Mouse (Mus musculus) heart, embryonic 11.5 days (tissue): Measurements from ENCODE around the gene D630003M21Rik. TPM values are rescaled to one million over a fixed set of nuclear protein-coding genes. Genes with fewer than 3 reads are reported as not detected.

Experiments
- ATAC-seq: fragments of 200-750 bp; cut with Nextera tagmentation; replicated peaks from 2 replicates; pipeline ENCODE4 v1.8.0; 2017; ENCODE audit warnings: moderate library complexity; ENCODE audit not compliant: insufficient number of reproducible peaks, low FRiP score, low TSS enrichment
- H3K27ac ChIP-seq: fragments of 300-500 bp; sonication (generic); 2 replicates; pipeline ENCODE4 v1.5.1; 2014; ENCODE audit warnings: mild to moderate bottlenecking, low read depth, low read length
- H3K27me3 ChIP-seq: fragments of 300-500 bp; sonication (generic); 2 replicates; pipeline ENCODE4 v1.6.1; 2014; ENCODE audit warnings: mild to moderate bottlenecking, low read length, mixed read lengths; ENCODE audit not compliant: control insufficient read depth, insufficient read depth
- H3K36me3 ChIP-seq: fragments of 300-500 bp; sonication (generic); 2 replicates; pipeline ENCODE4 v1.6.1; 2014; ENCODE audit warnings: mild to moderate bottlenecking, low read length, moderate library complexity, mixed read lengths; ENCODE audit not compliant: control insufficient read depth, insufficient read depth
- H3K4me1 ChIP-seq: fragments of 300-500 bp; sonication (generic); 2 replicates; pipeline ENCODE4 v1.6.1; 2014; ENCODE audit warnings: low read length; ENCODE audit not compliant: control insufficient read depth, insufficient read depth
- H3K4me2 ChIP-seq: fragments of 300-500 bp; sonication (generic); 2 replicates; pipeline ENCODE4 v1.6.1; 2014; ENCODE audit warnings: mild to moderate bottlenecking, moderate library complexity
- H3K4me3 ChIP-seq: fragments of 300-500 bp; sonication (generic); 2 replicates; pipeline ENCODE4 v1.5.1; 2014; ENCODE audit warnings: low read depth, low read length
- H3K9ac ChIP-seq: fragments of 300-500 bp; sonication (generic); 2 replicates; pipeline ENCODE4 v1.6.1; 2014; ENCODE audit warnings: mild to moderate bottlenecking, low read depth, low read length, moderate library complexity
- H3K9me3 ChIP-seq: fragments of 300-500 bp; sonication (generic); replicated peaks from 2 replicates; pipeline ENCODE4 v1.6.1; 2016; ENCODE audit warnings: low read length; ENCODE audit not compliant: control insufficient read depth
- WGBS: fragments of 180-500 bp; shearing (Covaris S2); extraction: QIAGEN DNeasy Blood & Tissue Kit; methylation state at CpG from one replicate; pipeline ENCODE4 v1.1.7; 2014; ENCODE audit not compliant: insufficient replicate concordance; 5-methylcytosine and 5-hydroxymethylcytosine counted together
- polyA plus RNA-seq: library from polyadenylated mRNA; unstranded; fragments of >200 nt; fragmentation: Nextera tagmentation; extraction: Ambion mirVana; gene quantifications from 2 replicates; pipeline ENCODE4 v1.2.1, GENCODE M21; 2014

The D630003M21Rik gene
- polyA plus RNA-seq, 1 experiment from 2014 or later, result 0.57 TPM

- no peak for ATAC-seq
Measured at GRCm38 (mm10) chr2:158165776-158166175, 63.2 kb downstream of the D630003M21Rik start.

GRCm38 (mm10) chr2:158163034-158163433 is 66.0 kb downstream of the D630003M21Rik start:
- no peak overlapping the region for H3K27ac ChIP-seq
- ATAC-seq, result no peak
- no peaks in the 10 kb centered on the region for H3K27me3 ChIP-seq
- no peaks in the 10 kb centered on the region for H3K36me3 ChIP-seq
- 72% methylated on average over 6 of the region's 6 CpGs for WGBS
- H3K9ac ChIP-seq, result no peak overlapping the region
- no peaks in the 10 kb centered on the region for H3K9me3 ChIP-seq
- no peak overlapping the region for H3K4me2 ChIP-seq
- peaks cover 25% of the 10 kb centered on the region for H3K4me1 ChIP-seq
- no peak overlapping the region for H3K4me3 ChIP-seq

More at GRCm38 (mm10) chr2:158165776-158166175, 63.2 kb downstream of the D630003M21Rik start:
- Histone ChIP-seq H3K27me3 (no peaks in the 10 kb centered on the region), H3K27ac (no peak overlapping the region), H3K36me3 (no peaks in the 10 kb centered on the region), H3K9me3 (no peaks in the 10 kb centered on the region), H3K4me3 (no peak overlapping the region), H3K4me1 (peaks cover 27% of the 10 kb centered on the region), H3K4me2 (no peak overlapping the region), H3K9ac (no peak overlapping the region)
- 84% methylated on average over 4 of the region's 4 CpGs for WGBS

- 82% methylated on average over 6 of the region's 6 CpGs for WGBS
- no peak for ATAC-seq
- Histone ChIP-seq H3K4me1 (peaks cover 18% of the 10 kb centered on the region), H3K4me2 (no peak overlapping the region), H3K27ac (no peak overlapping the region), H3K27me3 (no peaks in the 10 kb centered on the region), H3K9ac (no peak overlapping the region), H3K4me3 (no peak overlapping the region), H3K9me3 (no peaks in the 10 kb centered on the region), H3K36me3 (no peaks in the 10 kb centered on the region)
Measured at GRCm38 (mm10) chr2:158161761-158162160, 67.3 kb downstream of the D630003M21Rik start.

- WGBS, result 22% methylated on average over 7 of the region's 7 CpGs
- H3K27ac ChIP-seq, result peak overlapping the region; percentile 71
- no peaks in the 10 kb centered on the region for H3K36me3 ChIP-seq
- no peak; the same call in 1 of the 2 replicates for ATAC-seq
- H3K9ac ChIP-seq, result peak overlapping the region; percentile 66
- H3K9me3 ChIP-seq, result no peaks in the 10 kb centered on the region
- peak overlapping the region; percentile 60 for H3K4me2 ChIP-seq
- H3K27me3 ChIP-seq, result no peaks in the 10 kb centered on the region
- peak overlapping the region; percentile 16; the same call in 1 of the 2 replicates for H3K4me3 ChIP-seq
- peaks cover 16% of the 10 kb centered on the region for H3K4me1 ChIP-seq
Measured at GRCm38 (mm10) chr2:158159376-158160235, 69.4 kb downstream of the D630003M21Rik start.

GRCm38 (mm10) chr2:158157654-158158053 is 71.4 kb downstream of the D630003M21Rik start:
- Histone ChIP-seq H3K4me1 (peaks cover 30% of the 10 kb centered on the region), H3K27ac (no peak overlapping the region), H3K4me3 (no peak overlapping the region), H3K9ac (no peak overlapping the region), H3K36me3 (no peaks in the 10 kb centered on the region), H3K9me3 (no peaks in the 10 kb centered on the region), H3K27me3 (no peaks in the 10 kb centered on the region), H3K4me2 (no peak overlapping the region)
- 73% methylated on average over 8 of the region's 8 CpGs for WGBS
- no peak for ATAC-seq

GRCm38 (mm10) chr2:158156487-158156886 is 72.5 kb downstream of the D630003M21Rik start:
- H3K27me3 ChIP-seq, result no peaks in the 10 kb centered on the region
- H3K4me1 ChIP-seq, result peaks cover 31% of the 10 kb centered on the region
- no peak for ATAC-seq
- 85% methylated on average over 9 of the region's 9 CpGs for WGBS
- no peaks in the 10 kb centered on the region for H3K36me3 ChIP-seq
- no peak overlapping the region for H3K4me2 ChIP-seq
- no peaks in the 10 kb centered on the region for H3K9me3 ChIP-seq
- no peak overlapping the region for H3K9ac ChIP-seq
- no peak overlapping the region for H3K4me3 ChIP-seq
- H3K27ac ChIP-seq, result no peak overlapping the region

GRCm38 (mm10) chr2:158155615-158156014 is 73.4 kb downstream of the D630003M21Rik start:
- H3K4me1 ChIP-seq, result peaks cover 31% of the 10 kb centered on the region
- WGBS, result 71% methylated on average over 2 of the region's 2 CpGs
- H3K27ac ChIP-seq, result no peak overlapping the region
- no peak overlapping the region for H3K4me3 ChIP-seq
- no peaks in the 10 kb centered on the region for H3K9me3 ChIP-seq
- no peaks in the 10 kb centered on the region for H3K36me3 ChIP-seq
- no peak overlapping the region for H3K9ac ChIP-seq
- H3K4me2 ChIP-seq, result no peak overlapping the region
- no peak for ATAC-seq
- H3K27me3 ChIP-seq, result no peaks in the 10 kb centered on the region

- 82% methylated on average over 7 of the region's 7 CpGs for WGBS
- no peak overlapping the region for H3K4me3 ChIP-seq
- no peak for ATAC-seq
- H3K36me3 ChIP-seq, result no peaks in the 10 kb centered on the region
- H3K9ac ChIP-seq, result no peak overlapping the region
- H3K4me2 ChIP-seq, result no peak overlapping the region
- H3K9me3 ChIP-seq, result no peaks in the 10 kb centered on the region
- peaks cover 26% of the 10 kb centered on the region for H3K4me1 ChIP-seq
- no peak overlapping the region for H3K27ac ChIP-seq
- no peaks in the 10 kb centered on the region for H3K27me3 ChIP-seq
Measured at GRCm38 (mm10) chr2:158155101-158155500, 73.9 kb downstream of the D630003M21Rik start.
